Mouse (Mus musculus): ENCODE results near the gene Myrfl.

GRCm38 (mm10) chr10:116748681-116749080, 148.0 kb downstream of the Myrfl start:
- TF ChIP-seq CTCF (IDR thresholded peaks at IDR 0.05; ENCODE audit: low read depth) (no peak), EP300 (IDR thresholded peaks at IDR 0.05; ENCODE audit: low read depth) (no peak)
